Comparison of ENCODE assay signal across 8 mouse cellular contexts in genomic region chr4:127021989-127022626, GRCm38 (mm10). TPM values are rescaled to one million over a fixed set of nuclear protein-coding genes. Genes with fewer than 3 reads are reported as not detected.
DNase-seq lines count a peak whose midpoint lies in the region; ATAC-seq and TF ChIP-seq lines count a peak whose summit lies in the region.

No protein-coding gene starts in this region.

- TF ChIP-seq CTCF in gastrocnemius, adult 2 months (IDR thresholded peaks at IDR 0.05), result peak; percentile 59
- TF ChIP-seq CTCF in hindbrain, postnatal 0 days (IDR thresholded peaks at IDR 0.05; ENCODE audit: low read depth), result peak; percentile 40

- no peaks in the 10 kb centered on the region for H3K27me3 ChIP-seq in hindbrain, postnatal 0 days (ENCODE audit: insufficient read depth, low read length)
- no peaks in the 10 kb centered on the region for H3K27me3 ChIP-seq in megakaryocyte, embryonic 14.5 days (replicated peaks)

- ATAC-seq in hindbrain, postnatal 0 days, result peak; percentile 84

- DNase-seq in WW6 (ENCODE audit: low read depth, low spot score), result peak; percentile 68
- DNase-seq in cerebellum, postnatal 4 days (ENCODE audit: low spot score in 2 of 2), result peak; percentile 50 to 81
- DNase-seq in gastrocnemius, adult 2 months, result peak; percentile 95
- DNase-seq in hindbrain, postnatal 0 days (ENCODE audit: low spot score), result peak; percentile 95
- peak; percentile 65 to 81 for DNase-seq in left cerebral cortex, adult 8-10 months (ENCODE audit: low spot score in 2 of 2)
- peak; percentile 91 to 92 for DNase-seq in right cerebral cortex, postnatal 10 days (ENCODE audit: low spot score in 2 of 2)
- peak; percentile 77 for DNase-seq in urinary bladder, postnatal 25 days (ENCODE audit: low spot score)

- peak overlapping the region; percentile 100 for H3K9ac ChIP-seq in hindbrain, postnatal 0 days (replicated peaks; ENCODE audit: low read length)

- H3K4me1 ChIP-seq in hindbrain, postnatal 0 days (ENCODE audit: insufficient read depth, low read length), result peaks cover 10% of the 10 kb centered on the region; the same call in 1 of the 2 replicates
- peaks cover 33% of the 10 kb centered on the region for H3K4me1 ChIP-seq in megakaryocyte, embryonic 14.5 days

- H3K27ac ChIP-seq in gastrocnemius, adult 2 months, result peak overlapping the region; percentile 99
- H3K27ac ChIP-seq in hindbrain, postnatal 0 days, result peak overlapping the region; percentile 98

- no peaks in the 10 kb centered on the region for H3K9me3 ChIP-seq in hindbrain, postnatal 0 days (ENCODE audit: low read length)
- H3K9me3 ChIP-seq in megakaryocyte, embryonic 14.5 days, result no peaks in the 10 kb centered on the region

- under 1% methylated on average over 49 of the region's 53 CpGs for WGBS in hindbrain, postnatal 0 days

- peak overlapping the region; percentile 85 for H3K4me3 ChIP-seq in gastrocnemius, adult 2 months
- H3K4me3 ChIP-seq in hindbrain, postnatal 0 days (ENCODE audit: low read length), result peak overlapping the region; percentile 99
- H3K4me3 ChIP-seq in megakaryocyte, embryonic 14.5 days (replicated peaks), result peak overlapping the region; percentile 99

- H3K4me2 ChIP-seq in hindbrain, postnatal 0 days (ENCODE audit: low read depth, low read length), result peak overlapping the region; percentile 96

- intact Hi-C loops in gastrocnemius, adult 2 months (cut with DNase I), result loop anchor here (5.0 kb wide), 1 partner anchor 55 kb away; the partner anchor contains the start of gene Zmym4

- peaks cover 20% of the 10 kb centered on the region for H3K36me3 ChIP-seq in hindbrain, postnatal 0 days (ENCODE audit: insufficient read depth, low read length)
- H3K36me3 ChIP-seq in megakaryocyte, embryonic 14.5 days (replicated peaks; ENCODE audit: low read length), result peaks cover 48% of the 10 kb centered on the region

RNA-seq across cellular contexts. Expression of gene Sfpq, which starts 1.0 kb away (rescaled TPM):
- total RNA-seq in gastrocnemius, adult 2 months (2021), result 10 to 100 TPM; 63.4 to 83.0 TPM
- total RNA-seq in hindbrain, postnatal 0 days (2014; rRNA removed), result 132 and 156 TPM in 2 replicates
- polyA plus RNA-seq in hindbrain, postnatal 0 days (2015; fragmentation: Nextera tagmentation; extraction: Ambion mirVana), result 63.2 and 69.0 TPM in 2 replicates
- 100 to 1,000 TPM; 156 to 207 (median 198) TPM for total RNA-seq in left cerebral cortex, adult 8-10 months (2022)
- polyA plus RNA-seq in megakaryocyte, embryonic 14.5 days (2012; ENCODE audit: insufficient read depth, low replicate concordance), result 139 and 380 TPM in 2 replicates

RNA-seq across cellular contexts. Expression of gene Zmym1, which starts 38.8 kb away (rescaled TPM):
- 1 to 10 TPM; 6.0 to 6.3 TPM for total RNA-seq in gastrocnemius, adult 2 months (2021)
- 6.8 and 11.3 TPM in 2 replicates for total RNA-seq in hindbrain, postnatal 0 days (2014; rRNA removed)
- 13.6 and 14.4 TPM in 2 replicates for polyA plus RNA-seq in hindbrain, postnatal 0 days (2015; fragmentation: Nextera tagmentation; extraction: Ambion mirVana)
- total RNA-seq in left cerebral cortex, adult 8-10 months (2022), result 10 to 100 TPM; 10.6 to 14.6 (median 12.9) TPM
- polyA plus RNA-seq in megakaryocyte, embryonic 14.5 days (2012; ENCODE audit: insufficient read depth, low replicate concordance), result 0.77 TPM in 1 of 2 replicates, not detected in the other

RNA-seq across cellular contexts. Expression of gene Zmym4, which starts 54.2 kb away (rescaled TPM):
- 10 to 100 TPM; 18.0 to 19.8 TPM for total RNA-seq in gastrocnemius, adult 2 months (2021)
- 42.9 and 49.9 TPM in 2 replicates for total RNA-seq in hindbrain, postnatal 0 days (2014; rRNA removed)
- polyA plus RNA-seq in hindbrain, postnatal 0 days (2015; fragmentation: Nextera tagmentation; extraction: Ambion mirVana), result 20.3 and 21.2 TPM in 2 replicates
- 10 to 100 TPM; 52.1 to 61.7 (median 57.4) TPM for total RNA-seq in left cerebral cortex, adult 8-10 months (2022)
- polyA plus RNA-seq in megakaryocyte, embryonic 14.5 days (2012; ENCODE audit: insufficient read depth, low replicate concordance), result 0.69 TPM in 1 of 2 replicates, not detected in the other

RNA-seq across cellular contexts. Expression of gene Zmym6, which starts 55.1 kb away (rescaled TPM):
- 1 to 10 TPM; 3.2 to 7.2 TPM for total RNA-seq in gastrocnemius, adult 2 months (2021)
- 20.6 and 24.5 TPM in 2 replicates for total RNA-seq in hindbrain, postnatal 0 days (2014; rRNA removed)
- 18.3 and 19.9 TPM in 2 replicates for polyA plus RNA-seq in hindbrain, postnatal 0 days (2015; fragmentation: Nextera tagmentation; extraction: Ambion mirVana)
- 10 to 100 TPM; 29.7 to 41.0 (median 36.2) TPM for total RNA-seq in left cerebral cortex, adult 8-10 months (2022)
- polyA plus RNA-seq in megakaryocyte, embryonic 14.5 days (2012; ENCODE audit: insufficient read depth, low replicate concordance), result 0.09 and 0.84 TPM in 2 replicates

Comparison
In these comparisons a context has a peak if more than half of its experiments do, and no peak if none do; other contexts are left out.
1. Peak in every context shown above with its lines: DNase-seq, ATAC-seq, H3K4me3 ChIP-seq and H3K27ac ChIP-seq.